Mouse (Mus musculus): Measurements from ENCODE around the gene Cadps. TPM values are rescaled to one million over a fixed set of nuclear protein-coding genes. Genes with fewer than 3 reads are reported as not detected.

Cadps gene
- polyA plus RNA-seq, 1 experiment from 2014 or later, result not detected

DNA sequence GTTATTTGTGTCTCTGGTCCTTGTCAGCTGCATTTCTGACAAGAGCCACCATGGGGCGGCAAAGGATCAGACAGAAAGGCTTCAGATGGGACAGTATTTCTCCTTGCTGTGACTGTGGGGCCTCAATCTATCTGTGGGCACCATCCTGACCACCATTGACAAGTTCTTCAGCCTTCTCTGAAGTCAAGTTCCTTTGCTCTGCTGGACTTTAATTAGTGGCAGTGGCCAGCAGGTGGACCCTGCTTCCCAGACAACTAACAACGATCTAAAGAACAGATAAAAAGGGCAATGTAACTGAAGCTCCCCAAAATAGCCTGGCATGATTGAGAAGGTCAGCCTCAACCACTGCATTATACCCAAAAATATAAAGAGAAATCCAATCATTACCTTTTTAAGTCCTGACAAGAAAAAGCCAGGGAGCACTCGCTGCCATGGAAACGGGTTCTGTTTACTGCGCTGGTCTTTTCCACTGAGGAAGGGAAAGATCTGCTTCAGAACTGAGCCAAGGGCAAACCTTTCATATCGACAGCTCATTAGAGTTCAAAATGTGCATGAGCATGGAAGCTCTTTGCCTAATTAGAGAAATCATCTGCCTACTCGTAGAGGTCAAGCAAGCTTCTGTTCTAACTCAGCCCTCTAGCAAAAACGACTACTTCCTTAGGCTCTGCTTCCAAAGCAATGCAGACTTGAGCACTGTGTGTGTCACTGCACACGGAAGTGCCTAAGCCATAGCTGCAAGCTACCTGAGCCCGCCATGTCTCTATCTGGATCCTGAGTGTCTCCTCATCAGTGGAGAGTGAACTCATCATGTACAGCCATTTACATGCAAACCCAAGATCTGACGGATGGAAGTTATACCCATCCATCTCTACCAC, 198.4 kb downstream of the Cadps start:
- H3K27ac ChIP-seq (ENCODE audit: low read depth), result no peak overlapping the region
- no peaks in the 10 kb centered on the region for H3K4me1 ChIP-seq (ENCODE audit: insufficient read depth)
- ATAC-seq (no peak), DNase-seq (no peak)
- H3K9ac ChIP-seq (replicated peaks), result no peak overlapping the region
- 62% methylated on average over 11 of the region's 11 CpGs for WGBS (ENCODE audit: insufficient replicate concordance)
- no peaks in the 10 kb centered on the region for H3K9me3 ChIP-seq (ENCODE audit: low read length)
- no peaks in the 10 kb centered on the region for H3K36me3 ChIP-seq (replicated peaks; ENCODE audit: insufficient read depth, low read length)
- TF ChIP-seq EP300 (IDR thresholded peaks at IDR 0.05; ENCODE audit: low read depth), result no peak
- TF ChIP-seq CTCF (IDR thresholded peaks at IDR 0.05; ENCODE audit: low read depth), result peak; percentile 48
- no peaks in the 10 kb centered on the region for H3K27me3 ChIP-seq (ENCODE audit: insufficient read depth, low read length)
- H3K4me2 ChIP-seq (ENCODE audit: low read depth, low read length), result no peak overlapping the region
- no peak overlapping the region for H3K4me3 ChIP-seq (ENCODE audit: low read depth, low read length)

GRCm38 (mm10) chr14:12607025-12607424, 215.9 kb downstream of the Cadps start:
- Histone ChIP-seq H3K27ac (ENCODE audit: low read depth) (no peak overlapping the region), H3K4me3 (ENCODE audit: low read depth, low read length) (no peak overlapping the region), H3K4me1 (ENCODE audit: insufficient read depth) (no peaks in the 10 kb centered on the region), H3K9me3 (ENCODE audit: low read length) (no peaks in the 10 kb centered on the region), H3K9ac (replicated peaks) (no peak overlapping the region), H3K4me2 (ENCODE audit: low read depth, low read length) (no peak overlapping the region), H3K27me3 (ENCODE audit: insufficient read depth, low read length) (no peaks in the 10 kb centered on the region), H3K36me3 (replicated peaks; ENCODE audit: insufficient read depth, low read length) (no peaks in the 10 kb centered on the region)
- DNase-seq (no peak), ATAC-seq (no peak)
- no peak for TF ChIP-seq EP300 (IDR thresholded peaks at IDR 0.05; ENCODE audit: low read depth)
- TF ChIP-seq CTCF (IDR thresholded peaks at IDR 0.05; ENCODE audit: low read depth), result no peak
- 63% methylated on average over 4 of the region's 4 CpGs for WGBS (ENCODE audit: insufficient replicate concordance)

DNA sequence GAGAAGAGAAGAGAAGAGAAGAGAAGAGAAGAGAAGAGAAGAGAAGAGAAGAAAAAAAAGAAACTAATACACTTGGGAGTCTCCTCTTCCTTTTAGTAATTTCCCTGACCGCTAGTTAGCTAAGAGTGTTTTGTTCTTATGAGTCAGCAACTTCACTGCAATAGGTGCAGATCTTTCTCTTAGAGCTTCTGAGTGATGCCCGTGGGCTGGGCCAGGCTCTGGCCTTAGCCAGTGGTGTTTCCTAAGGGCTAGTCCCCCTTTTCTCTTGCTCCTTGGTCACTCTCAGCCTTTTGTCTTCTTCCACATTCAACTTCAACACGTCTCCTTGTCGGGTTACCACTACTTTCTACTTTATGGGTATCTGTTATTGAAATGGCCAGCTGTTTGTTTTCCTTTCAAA, 216.7 kb downstream of the Cadps start:
- Histone ChIP-seq H3K4me3 (ENCODE audit: low read depth, low read length) (no peak overlapping the region), H3K4me2 (ENCODE audit: low read depth, low read length) (no peak overlapping the region), H3K9ac (replicated peaks) (no peak overlapping the region), H3K4me1 (ENCODE audit: insufficient read depth) (no peaks in the 10 kb centered on the region), H3K27me3 (ENCODE audit: insufficient read depth, low read length) (no peaks in the 10 kb centered on the region), H3K9me3 (ENCODE audit: low read length) (no peaks in the 10 kb centered on the region), H3K36me3 (replicated peaks; ENCODE audit: insufficient read depth, low read length) (no peaks in the 10 kb centered on the region), H3K27ac (ENCODE audit: low read depth) (no peak overlapping the region)
- TF ChIP-seq EP300 (IDR thresholded peaks at IDR 0.05; ENCODE audit: low read depth) (no peak), CTCF (IDR thresholded peaks at IDR 0.05; ENCODE audit: low read depth) (no peak)
- no peak for DNase-seq
- no peak for ATAC-seq
- 73% methylated on average over 4 of the region's 4 CpGs for WGBS (ENCODE audit: insufficient replicate concordance)

GRCm38 (mm10) chr14:12602080-12602479, 220.8 kb downstream of the Cadps start:
- Histone ChIP-seq H3K9ac (replicated peaks) (no peak overlapping the region), H3K27me3 (ENCODE audit: insufficient read depth, low read length) (no peaks in the 10 kb centered on the region), H3K9me3 (ENCODE audit: low read length) (no peaks in the 10 kb centered on the region), H3K36me3 (replicated peaks; ENCODE audit: insufficient read depth, low read length) (no peaks in the 10 kb centered on the region), H3K4me3 (ENCODE audit: low read depth, low read length) (no peak overlapping the region), H3K4me2 (ENCODE audit: low read depth, low read length) (no peak overlapping the region), H3K4me1 (ENCODE audit: insufficient read depth) (no peaks in the 10 kb centered on the region), H3K27ac (ENCODE audit: low read depth) (no peak overlapping the region)
- TF ChIP-seq CTCF (IDR thresholded peaks at IDR 0.05; ENCODE audit: low read depth) (no peak), EP300 (IDR thresholded peaks at IDR 0.05; ENCODE audit: low read depth) (no peak)
- WGBS (ENCODE audit: insufficient replicate concordance), result 75% methylated on average over 2 of the region's 2 CpGs
- no peak for ATAC-seq
- no peak for DNase-seq

GRCm38 (mm10) chr14:12595326-12595725, 227.6 kb downstream of the Cadps start:
- Histone ChIP-seq H3K27me3 (ENCODE audit: insufficient read depth, low read length) (no peaks in the 10 kb centered on the region), H3K4me2 (ENCODE audit: low read depth, low read length) (no peak overlapping the region), H3K4me1 (ENCODE audit: insufficient read depth) (no peaks in the 10 kb centered on the region), H3K4me3 (ENCODE audit: low read depth, low read length) (no peak overlapping the region), H3K9me3 (ENCODE audit: low read length) (no peaks in the 10 kb centered on the region), H3K9ac (replicated peaks) (no peak overlapping the region), H3K36me3 (replicated peaks; ENCODE audit: insufficient read depth, low read length) (no peaks in the 10 kb centered on the region), H3K27ac (ENCODE audit: low read depth) (no peak overlapping the region)
- WGBS (ENCODE audit: insufficient replicate concordance), result 54% methylated on average over 4 of the region's 4 CpGs
- ATAC-seq, result no peak
- no peak for TF ChIP-seq EP300 (IDR thresholded peaks at IDR 0.05; ENCODE audit: low read depth)
- no peak for TF ChIP-seq CTCF (IDR thresholded peaks at IDR 0.05; ENCODE audit: low read depth)
- DNase-seq, result no peak

DNA sequence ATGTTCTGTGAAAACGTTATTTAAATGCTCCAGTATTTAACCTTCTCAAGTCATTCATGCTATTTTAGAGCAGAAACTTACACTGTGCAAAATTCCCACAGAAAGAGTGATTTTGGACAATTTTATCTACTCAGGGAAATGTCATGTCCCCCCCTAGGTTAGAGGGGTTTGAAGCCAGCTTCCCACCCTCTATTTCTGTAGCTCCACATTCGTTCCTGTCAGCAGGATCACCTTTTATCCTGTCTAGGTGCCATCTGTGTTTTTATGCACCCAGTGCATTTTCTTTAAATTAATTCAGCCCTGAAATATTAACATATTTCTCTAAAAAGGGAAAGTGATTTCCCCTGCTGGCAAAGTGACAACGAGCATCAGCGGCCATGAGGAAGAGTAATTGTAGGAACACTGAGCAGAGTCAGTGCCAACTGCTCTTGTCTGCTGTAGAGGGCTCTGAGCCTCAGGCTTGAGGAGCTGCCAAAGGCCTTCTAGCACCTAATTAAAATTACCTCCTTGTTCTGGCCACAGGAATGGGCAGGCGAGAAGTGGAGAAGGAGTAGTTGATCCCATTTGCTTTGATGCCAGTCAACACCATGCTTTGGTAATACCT, 230.3 kb downstream of the Cadps start:
- H3K36me3 ChIP-seq (replicated peaks; ENCODE audit: insufficient read depth, low read length), result no peaks in the 10 kb centered on the region
- no peak for TF ChIP-seq CTCF (IDR thresholded peaks at IDR 0.05; ENCODE audit: low read depth)
- TF ChIP-seq EP300 (IDR thresholded peaks at IDR 0.05; ENCODE audit: low read depth), result no peak
- H3K4me3 ChIP-seq (ENCODE audit: low read depth, low read length), result no peak overlapping the region
- WGBS (ENCODE audit: insufficient replicate concordance), result 68% methylated on average over 5 of the region's 5 CpGs
- H3K27ac ChIP-seq (ENCODE audit: low read depth), result no peak overlapping the region
- no peak for ATAC-seq
- H3K27me3 ChIP-seq (ENCODE audit: insufficient read depth, low read length), result no peaks in the 10 kb centered on the region
- H3K4me1 ChIP-seq (ENCODE audit: insufficient read depth), result no peaks in the 10 kb centered on the region
- no peaks in the 10 kb centered on the region for H3K9me3 ChIP-seq (ENCODE audit: low read length)
- H3K4me2 ChIP-seq (ENCODE audit: low read depth, low read length), result no peak overlapping the region
- no peak for DNase-seq
- H3K9ac ChIP-seq (replicated peaks), result no peak overlapping the region

Measured in liver, postnatal 0 days (tissue).